Mouse (Mus musculus): ENCODE measurements around the gene Tmem262. TPM values are rescaled to one million over a fixed set of nuclear protein-coding genes. Genes with fewer than 3 reads are reported as not detected.

Tmem262 gene
- total and polyA plus RNA-seq, 3 experiments, result 0.18 TPM; not detected in 2

DNA sequence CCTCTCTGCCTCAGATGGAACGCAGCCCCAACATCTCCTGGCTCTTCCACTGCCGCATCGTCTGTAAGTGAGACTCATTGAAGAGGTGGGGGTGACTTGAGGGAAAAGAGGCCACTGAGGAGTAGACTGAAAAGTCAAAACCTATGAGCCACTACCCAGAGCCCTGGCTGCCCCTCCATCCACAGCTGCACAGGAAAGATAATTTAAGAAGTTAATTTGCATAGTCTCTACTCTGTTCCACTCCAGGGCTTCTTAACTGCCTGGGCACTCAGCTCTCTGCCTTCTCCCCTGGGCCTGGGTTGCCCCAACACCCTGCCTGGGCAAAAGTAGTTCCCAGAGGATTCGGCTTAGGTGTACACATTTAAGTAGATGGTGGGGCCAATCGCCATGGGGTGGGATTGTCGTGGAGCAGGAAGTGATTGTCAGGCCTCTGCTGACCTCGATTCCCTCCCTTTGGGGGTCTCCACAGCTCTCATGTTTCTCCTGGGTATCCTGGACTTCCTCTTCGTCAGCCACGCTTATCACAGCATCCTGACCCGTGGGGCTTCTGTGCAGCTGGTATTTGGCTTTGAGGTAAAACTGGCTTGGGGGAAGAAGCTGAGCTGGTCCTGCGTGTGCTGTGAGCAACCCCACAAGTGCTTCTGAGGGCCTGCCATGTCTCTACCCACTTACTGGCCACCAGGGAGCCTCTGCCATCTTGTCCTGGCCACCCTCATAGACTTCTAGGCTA lies 31.0 kb upstream of the Tmem262 start:
- no peak for TF ChIP-seq MYB (IDR thresholded peaks at IDR 0.05; ENCODE audit: low read depth, low read length)
- TF ChIP-seq BHLHE40 (IDR thresholded peaks at IDR 0.05; ENCODE audit: borderline replicate concordance, low read depth, low read length), result no peak
- TF ChIP-seq EP300 (IDR thresholded peaks at IDR 0.05; ENCODE audit: low read depth in 1 of 2, low read length in 2 of 2), result no peak
- no peak for TF ChIP-seq NELFE (IDR thresholded peaks at IDR 0.05; ENCODE audit: low read depth, low read length)
- peak; percentile 82 for TF ChIP-seq TAL1 (IDR thresholded peaks at IDR 0.05; ENCODE audit: low read length)
- no peak overlapping the region for H3K9ac ChIP-seq (ENCODE audit: control insufficient read depth, low read depth, low read length, poor library complexity, severe bottlenecking)
- H3K79me2 ChIP-seq (ENCODE audit: control insufficient read depth, insufficient read depth, low read length, poor library complexity), result peaks cover 23% of the 10 kb centered on the region
- H3K27ac ChIP-seq (ENCODE audit: control insufficient read depth, low read depth, low read length), result no peak overlapping the region
- H3K4me3 ChIP-seq (ENCODE audit: control insufficient read depth in 1 of 2, insufficient read depth in 1 of 2, low read depth in 2 of 2, low read length in 2 of 2), result no peak overlapping the region
- peaks cover 5 to 12% of the 10 kb centered on the region in 2 experiments; a peak in 2 of 4 replicates for H3K36me3 ChIP-seq (ENCODE audit: control insufficient read depth in 1 of 2, insufficient read depth in 2 of 2, low read length in 2 of 2)
- H3K4me1 ChIP-seq (ENCODE audit: control insufficient read depth in 1 of 2, insufficient read depth in 2 of 2, low read length in 2 of 2), result peaks cover 3 to 23% of the 10 kb centered on the region in 2 experiments; a peak in 3 of 4 replicates
- DNase-seq (ENCODE audit: low read depth, low spot score), result peak; percentile 42
- no peaks in the 10 kb centered on the region for H3K9me3 ChIP-seq (replicated peaks; ENCODE audit: insufficient read depth, low read length)
- H3K27me3 ChIP-seq (ENCODE audit: control insufficient read depth in 1 of 2, insufficient read depth in 2 of 2, low read length in 2 of 2), result no peaks in the 10 kb centered on the region

- Histone ChIP-seq H3K79me2 (ENCODE audit: control insufficient read depth, insufficient read depth, low read length, poor library complexity) (peaks cover 29% of the 10 kb centered on the region), H3K27ac (ENCODE audit: control insufficient read depth, low read depth, low read length) (no peak overlapping the region), H3K9ac (ENCODE audit: control insufficient read depth, low read depth, low read length, poor library complexity, severe bottlenecking) (no peak overlapping the region), H3K4me3 (ENCODE audit: control insufficient read depth in 1 of 2, insufficient read depth in 1 of 2, low read depth in 2 of 2, low read length in 2 of 2) (no peak overlapping the region), H3K4me1 (ENCODE audit: control insufficient read depth in 1 of 2, insufficient read depth in 2 of 2, low read length in 2 of 2) (peaks cover 0 to 22% of the 10 kb centered on the region in 2 experiments; a peak in 1 of 4 replicates), H3K9me3 (replicated peaks; ENCODE audit: insufficient read depth, low read length) (no peaks in the 10 kb centered on the region), H3K36me3 (ENCODE audit: control insufficient read depth in 1 of 2, insufficient read depth in 2 of 2, low read length in 2 of 2) (peaks cover 7 to 19% of the 10 kb centered on the region in 2 experiments; a peak in 3 of 4 replicates), H3K27me3 (ENCODE audit: control insufficient read depth in 1 of 2, insufficient read depth in 2 of 2, low read length in 2 of 2) (no peaks in the 10 kb centered on the region)
- TF ChIP-seq SIN3A (IDR thresholded peaks at IDR 0.05; ENCODE audit: low read length), result no peak
- TF ChIP-seq USF2 (IDR thresholded peaks at IDR 0.05; ENCODE audit: borderline replicate concordance in 1 of 2, insufficient read depth in 1 of 2, low read depth in 1 of 2, low read length in 2 of 2), result no peak
- TF ChIP-seq RAD21 (IDR thresholded peaks at IDR 0.05; ENCODE audit: low read depth, low read length), result no peak
- TF ChIP-seq MYB (IDR thresholded peaks at IDR 0.05; ENCODE audit: low read depth, low read length), result no peak
- TF ChIP-seq MAZ (IDR thresholded peaks at IDR 0.05; ENCODE audit: low read depth, low read length), result no peak
- no peak for TF ChIP-seq CTCF (IDR thresholded peaks at IDR 0.05 in 2 of 3, conservative IDR thresholded peaks at IDR 0.05 in 1 of 3; ENCODE audit: control insufficient read depth in 1 of 3, insufficient read depth in 1 of 3, low read depth in 2 of 3, low read length in 3 of 3, poor library complexity in 1 of 3, severe bottlenecking in 1 of 3)
- TF ChIP-seq ZMIZ1 (IDR thresholded peaks at IDR 0.05; ENCODE audit: low read depth, low read length), result no peak
- TF ChIP-seq POLR2A (IDR thresholded peaks at IDR 0.05; ENCODE audit: control insufficient read depth in 1 of 2, insufficient read depth in 1 of 2, low read depth in 1 of 2, low read length in 2 of 2, poor library complexity in 1 of 2), result no peak
- no peak for TF ChIP-seq GABPA (IDR thresholded peaks at IDR 0.05; ENCODE audit: low read depth, low read length)
- no peak for TF ChIP-seq SMC3 (IDR thresholded peaks at IDR 0.05; ENCODE audit: low read depth, low read length)
- TF ChIP-seq RCOR1 (IDR thresholded peaks at IDR 0.05; ENCODE audit: low read depth, low read length), result no peak
- no peak for TF ChIP-seq TCF12 (IDR thresholded peaks at IDR 0.05; ENCODE audit: low read depth, low read length)
- no peak for TF ChIP-seq NELFE (IDR thresholded peaks at IDR 0.05; ENCODE audit: low read depth, low read length)
- no peak for TF ChIP-seq EP300 (IDR thresholded peaks at IDR 0.05; ENCODE audit: low read depth in 1 of 2, low read length in 2 of 2)
- DNase-seq (ENCODE audit: low read depth, low spot score), result no peak
These were observed 27.3 kb upstream of the Tmem262 start for GRCm38 (mm10) chr19:6052516-6052915.

All from MEL (cell line).